Mouse (Mus musculus) adrenal gland, postnatal 25 days (tissue): ENCODE data around the gene Slc35f1. TPM values are rescaled to one million over a fixed set of nuclear protein-coding genes. Genes with fewer than 3 reads are reported as not detected.
A peak's percentile ranks its signal among the peaks of the same experiment; 100 is the strongest.

Experiments
- DNase-seq: peaks from one replicate; pipeline ENCODE4 v3.0.0; 2021; ENCODE audit warnings: mixed read lengths
- total RNA-seq: library from RNA; stranded (reverse); gene quantifications from 2 replicates; pipeline ENCODE4 v1.2.3, GENCODE M21; 2021

The Slc35f1 gene
- total RNA-seq, 1 experiment from 2014 or later, result 1.5 TPM

GRCm38 (mm10) chr10:52932159-52932558 lies 241.8 kb downstream of the Slc35f1 start:
- DNase-seq, result no peak

GRCm38 (mm10) chr10:52934615-52935014 lies 244.3 kb downstream of the Slc35f1 start:
- DNase-seq, result no peak

GRCm38 (mm10) chr10:52940111-52940830 lies 249.9 kb downstream of the Slc35f1 start:
- DNase-seq, result no peak

- DNase-seq, result no peak
These were observed 250.5 kb downstream of the Slc35f1 start for GRCm38 (mm10) chr10:52940831-52941216.

- DNase-seq, result no peak
These were observed 262.2 kb downstream of the Slc35f1 start for GRCm38 (mm10) chr10:52952581-52952980.

- DNase-seq, result no peak
These were observed 266.4 kb downstream of the Slc35f1 start for GRCm38 (mm10) chr10:52956728-52957127.

- no peak for DNase-seq
These were observed 288.9 kb downstream of the Slc35f1 start for GRCm38 (mm10) chr10:52979251-52979650.

GRCm38 (mm10) chr10:52982836-52983235 lies 292.5 kb downstream of the Slc35f1 start:
- no peak for DNase-seq

GRCm38 (mm10) chr10:52992246-52992645 lies 301.9 kb downstream of the Slc35f1 start:
- no peak for DNase-seq

- DNase-seq, result no peak
These were observed 306.6 kb downstream of the Slc35f1 start for GRCm38 (mm10) chr10:52996886-52997285.

GRCm38 (mm10) chr10:53001136-53001535 lies 310.8 kb downstream of the Slc35f1 start:
- no peak for DNase-seq

GRCm38 (mm10) chr10:53006229-53007190 lies 316.2 kb downstream of the Slc35f1 start:
- no peak for DNase-seq

GRCm38 (mm10) chr10:53013878-53014277 lies 323.5 kb downstream of the Slc35f1 start:
- DNase-seq, result peak; percentile 44

- no peak for DNase-seq
These were observed 338.1 kb downstream of the Slc35f1 start for GRCm38 (mm10) chr10:53028454-53028853.

- DNase-seq, result no peak
These were observed 344.9 kb downstream of the Slc35f1 start for GRCm38 (mm10) chr10:53035202-53035601.

GRCm38 (mm10) chr10:53045931-53046330 lies 355.6 kb downstream of the Slc35f1 start:
- DNase-seq, result no peak

GRCm38 (mm10) chr10:53052521-53052920 lies 362.2 kb downstream of the Slc35f1 start:
- DNase-seq, result no peak

- no peak for DNase-seq
These were observed 370.4 kb downstream of the Slc35f1 start for GRCm38 (mm10) chr10:53060745-53061144.

- DNase-seq, result no peak
These were observed 372.4 kb downstream of the Slc35f1 start for GRCm38 (mm10) chr10:53062741-53063140.

GRCm38 (mm10) chr10:53087811-53088210 lies 397.5 kb downstream of the Slc35f1 start:
- DNase-seq, result no peak

GRCm38 (mm10) chr10:53091525-53091924 lies 401.2 kb downstream of the Slc35f1 start:
- no peak for DNase-seq

GRCm38 (mm10) chr10:53096446-53096845 lies 406.1 kb downstream of the Slc35f1 start:
- no peak for DNase-seq

GRCm38 (mm10) chr10:53100881-53101280 lies 410.5 kb downstream of the Slc35f1 start:
- no peak for DNase-seq
